Mouse (Mus musculus) CD4-positive naive resting alpha-beta T cell, adult 57 days (primary cell): ENCODE measurements around the gene Cenpv. TPM values are rescaled to one million over a fixed set of nuclear protein-coding genes. Genes with fewer than 3 reads are reported as not detected.

Experiments used
- total RNA-seq: library from RNA; stranded (reverse); gene quantifications from one replicate; pipeline ENCODE4 v1.2.4, GENCODE M21; 2023

The Cenpv gene
- total RNA-seq: 3.3 TPM

GRCm38 (mm10) chr11:62539089-62539890 is at the start of gene Cenpv:
Cenpv (minus strand) TSS chr11:62539261.

GRCm38 (mm10) chr11:62573959-62574702 is 35.1 kb upstream of the Cenpv start, which contains the start of gene Trpv2:
Trpv2 (plus strand) TSS chr11:62574486.

GRCm38 (mm10) chr11:62550727-62551225 is 11.7 kb upstream of the Cenpv start, which contains the start of gene Ubb:
Ubb (plus strand) TSS chr11:62551171.

Other genes with a start within 250 kb of the Cenpv start
- gene Pigl, start 80.8 kb downstream of the Cenpv start, total RNA-seq: 11.1 TPM
- 468 TPM for gene Ncor1, start 80.7 kb downstream of the Cenpv start, total RNA-seq
- 1,441 TPM for gene Ubb, start 11.9 kb upstream of the Cenpv start, total RNA-seq
- gene Trpv2, start 35.2 kb upstream of the Cenpv start, total RNA-seq: 45.6 TPM
- gene Lrrc75a, start 109.3 kb upstream of the Cenpv start, total RNA-seq: 0.56 TPM
- gene Mmgt2, start 109.4 kb upstream of the Cenpv start, total RNA-seq: 29.8 TPM
- 14.8 TPM for gene Zfp287, start 192.6 kb upstream of the Cenpv start, total RNA-seq
- gene Gm10428, start 213.8 kb upstream of the Cenpv start, total RNA-seq: not detected